Mouse (Mus musculus) left cerebral cortex, adult 9 months (tissue): ENCODE data around the gene Alyref.

Experiments used
- DNase-seq, 2 experiments: peaks; one replicate each; pipeline ENCODE4 v3.0.0; 2022; ENCODE audit warnings: low spot score in 2 of 2

Alyref gene

GRCm38 (mm10) chr11:120626785-120627467 lies 28.8 kb upstream of the Alyref start:
- DNase-seq, result no peak

- no peak for DNase-seq
Measured at GRCm38 (mm10) chr11:120625152-120625775, 27.1 kb upstream of the Alyref start, which contains the start of gene Sirt7. Gene Sirt7, minus strand, starts transcription at chr11:120625240.

GRCm38 (mm10) chr11:120624680-120625111 lies 26.5 kb upstream of the Alyref start:
- DNase-seq, result peak in 1 of 2 experiments; percentile 84

GRCm38 (mm10) chr11:120623961-120624679 lies 26.0 kb upstream of the Alyref start:
- DNase-seq, result peak in 1 of 2 experiments; percentile 65

GRCm38 (mm10) chr11:120622805-120623204 lies 24.6 kb upstream of the Alyref start:
- no peak for DNase-seq

- no peak for DNase-seq
Measured at GRCm38 (mm10) chr11:120620195-120620594, 22.0 kb upstream of the Alyref start.

GRCm38 (mm10) chr11:120618619-120619535 lies 20.7 kb upstream of the Alyref start:
- DNase-seq, result no peak

GRCm38 (mm10) chr11:120617519-120618112 lies 19.5 kb upstream of the Alyref start, which contains the start of gene Pcyt2:
Gene Pcyt2, minus strand, starts transcription at chr11:120617936.
- DNase-seq, result peak; percentile 76 to 90

- DNase-seq, result no peak
Measured at GRCm38 (mm10) chr11:120616617-120617294, 18.6 kb upstream of the Alyref start.

- DNase-seq, result no peak
Measured at GRCm38 (mm10) chr11:120615606-120616203, 17.5 kb upstream of the Alyref start.

- no peak for DNase-seq
Measured at GRCm38 (mm10) chr11:120615167-120615566, 17.0 kb upstream of the Alyref start.

- DNase-seq, result no peak
Measured at GRCm38 (mm10) chr11:120613976-120614375, 15.8 kb upstream of the Alyref start.

- DNase-seq, result no peak
Measured at GRCm38 (mm10) chr11:120613481-120613972, 15.4 kb upstream of the Alyref start.

GRCm38 (mm10) chr11:120612763-120613162 lies 14.6 kb upstream of the Alyref start:
- DNase-seq, result no peak

GRCm38 (mm10) chr11:120610477-120611046 lies 12.4 kb upstream of the Alyref start:
- DNase-seq, result no peak

GRCm38 (mm10) chr11:120609250-120609649 lies 11.1 kb upstream of the Alyref start:
- no peak for DNase-seq

GRCm38 (mm10) chr11:120608241-120609034 lies 10.3 kb upstream of the Alyref start, which contains the start of gene Npb:
Gene Npb, plus strand, starts transcription at chr11:120608477.
- no peak for DNase-seq

GRCm38 (mm10) chr11:120606764-120607163 lies 8.6 kb upstream of the Alyref start:
- DNase-seq, result no peak

GRCm38 (mm10) chr11:120605667-120606066 lies 7.5 kb upstream of the Alyref start:
- no peak for DNase-seq
